Mouse (Mus musculus): ENCODE data around the gene Josd1.
"Not testable (repeated sequence)": the region's sequence is repeated elsewhere in the genome, so short reads cannot be mapped to it uniquely, and the experiment has no call there.

The Josd1 gene

GRCm38 (mm10) chr15:79692334-79692733, 4.6 kb upstream of the Josd1 start:
- DNase-seq (ENCODE audit: low spot score): no peak

GRCm38 (mm10) chr15:79691023-79691508, 3.3 kb upstream of the Josd1 start:
- no peak for DNase-seq (ENCODE audit: low spot score)

GRCm38 (mm10) chr15:79690426-79691022, 2.8 kb upstream of the Josd1 start, which contains the start of gene Gtpbp1:
Gene Gtpbp1, plus strand, starts transcription at chr15:79690845.
- peak; percentile 100 for DNase-seq (ENCODE audit: low spot score)

- DNase-seq (ENCODE audit: low spot score): no peak
These were observed 2.1 kb upstream of the Josd1 start for GRCm38 (mm10) chr15:79689662-79690425.

- no peak for DNase-seq (ENCODE audit: low spot score)
These were observed 693 bp upstream of the Josd1 start for GRCm38 (mm10) chr15:79688268-79688956.

GRCm38 (mm10) chr15:79687175-79687574, 544 bp downstream of the Josd1 start:
- DNase-seq (ENCODE audit: low spot score): peak; percentile 52

GRCm38 (mm10) chr15:79686046-79686869, 1.5 kb downstream of the Josd1 start:
- no peak for DNase-seq (ENCODE audit: low spot score)

- DNase-seq (ENCODE audit: low spot score): no peak
These were observed 2.5 kb downstream of the Josd1 start for GRCm38 (mm10) chr15:79685141-79685641.

GRCm38 (mm10) chr15:79684616-79685015, 3.1 kb downstream of the Josd1 start:
- DNase-seq (ENCODE audit: low spot score): no peak

- DNase-seq (ENCODE audit: low spot score): no peak
These were observed 3.8 kb downstream of the Josd1 start for GRCm38 (mm10) chr15:79683707-79684465.

GRCm38 (mm10) chr15:79683146-79683545, 4.6 kb downstream of the Josd1 start:
- DNase-seq (ENCODE audit: low spot score): no peak

GRCm38 (mm10) chr15:79681973-79682372, 5.7 kb downstream of the Josd1 start:
- DNase-seq (ENCODE audit: low spot score): no peak

- DNase-seq (ENCODE audit: low spot score): no peak
These were observed 9.8 kb downstream of the Josd1 start for GRCm38 (mm10) chr15:79677936-79678335.

GRCm38 (mm10) chr15:79671828-79672348, 15.8 kb downstream of the Josd1 start:
- not testable (repeated sequence) for DNase-seq (ENCODE audit: low spot score)

GRCm38 (mm10) chr15:79670972-79671299, 16.8 kb downstream of the Josd1 start:
- DNase-seq (ENCODE audit: low spot score): no peak

GRCm38 (mm10) chr15:79670249-79670971, 17.3 kb downstream of the Josd1 start, which contains the start of gene Tomm22:
Gene Tomm22, plus strand, starts transcription at chr15:79670861.
- peak; percentile 96 for DNase-seq (ENCODE audit: low spot score)

- no peak for DNase-seq (ENCODE audit: low spot score)
These were observed 18.5 kb downstream of the Josd1 start for GRCm38 (mm10) chr15:79669195-79669594.

GRCm38 (mm10) chr15:79664666-79665065, 23.1 kb downstream of the Josd1 start:
- DNase-seq (ENCODE audit: low spot score): no peak

- peak; percentile 53 for DNase-seq (ENCODE audit: low spot score)
These were observed 25.9 kb downstream of the Josd1 start for GRCm38 (mm10) chr15:79661852-79662251.

Measured in embryo, embryonic 10.5 days (tissue).